Mouse (Mus musculus) left cerebral cortex, postnatal 14 days (tissue): ENCODE results near the gene Nfasc. TPM values are rescaled to one million over a fixed set of nuclear protein-coding genes. Genes with fewer than 3 reads are reported as not detected.
A peak's percentile ranks its signal among the peaks of the same experiment; 100 is the strongest.

Experiments
- DNase-seq, 2 experiments: peaks; one replicate each; pipeline ENCODE4 v3.0.0; 2021 to 2022; ENCODE audit warnings: low spot score in 2 of 2, mixed read lengths in 1 of 2
- intact Hi-C: fragments of 180-260 bp; cut with DNase I; formaldehyde crosslinking; loops from one replicate; pipeline ENCODE4 v1.15.1; 2025
- total RNA-seq, 2 experiments: library from RNA; stranded (reverse); gene quantifications; 2 replicates each; pipeline ENCODE4 v1.2.3; 2021

Gene Nfasc
- total RNA-seq, 2 experiments from 2014 or later: 179 to 195 TPM

DNA sequence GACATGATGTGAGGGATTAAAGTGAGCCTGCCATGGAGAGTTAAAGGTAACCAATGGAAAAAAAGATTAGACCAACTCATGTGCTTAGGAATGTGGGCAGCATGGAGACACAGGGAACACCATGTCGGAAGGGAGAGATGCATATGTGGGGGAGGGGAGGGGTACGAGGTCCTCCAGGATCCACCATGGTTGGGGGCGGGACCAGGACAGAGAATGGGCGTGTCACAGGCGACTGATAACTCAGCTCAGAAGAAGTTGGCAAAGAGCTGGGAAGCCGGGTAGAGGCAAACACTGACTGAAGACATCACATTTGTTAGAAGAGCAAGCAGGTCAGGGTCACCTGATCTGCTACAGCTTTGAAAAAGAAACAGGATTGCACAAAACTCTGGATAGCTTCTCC is 176.7 kb downstream of the Nfasc start:
- no peak for DNase-seq
- intact Hi-C loops: no loop called here

- no peak for DNase-seq
- intact Hi-C loops: no loop called here
Observed at GRCm38 (mm10) chr1:132562337-132562795, 179.2 kb downstream of the Nfasc start.

- intact Hi-C loops: no loop called here
- DNase-seq: no peak
Observed at GRCm38 (mm10) chr1:132560907-132561700, 180.5 kb downstream of the Nfasc start.

DNA sequence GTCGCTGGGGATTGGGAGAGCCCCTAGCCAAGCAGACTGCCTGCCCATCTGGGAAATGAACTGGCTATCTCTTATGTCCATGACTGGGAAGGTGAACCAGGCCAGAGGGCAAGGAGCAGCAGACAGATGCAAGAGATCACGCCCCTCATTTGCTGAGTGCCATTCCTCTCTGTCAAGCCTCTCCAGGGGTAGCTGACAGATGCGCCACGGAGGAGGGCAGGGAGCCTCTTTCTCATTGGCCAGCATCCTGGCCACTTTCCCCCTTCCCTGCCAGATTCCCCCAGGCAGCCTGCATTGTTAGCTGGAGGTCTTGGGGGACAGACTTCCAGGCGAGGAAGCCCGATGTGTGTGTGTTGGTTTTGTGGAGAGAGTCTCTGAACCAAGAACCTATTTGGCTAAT is 182.6 kb downstream of the Nfasc start:
- intact Hi-C loops: no loop called here
- no peak for DNase-seq

- peak; percentile 53 to 63 for DNase-seq
- intact Hi-C loops: no loop called here
Observed at GRCm38 (mm10) chr1:132557901-132558631, 183.5 kb downstream of the Nfasc start.

- intact Hi-C loops: no loop called here
Observed at GRCm38 (mm10) chr1:132543789-132544188, 197.8 kb downstream of the Nfasc start.

GRCm38 (mm10) chr1:132542762-132543306 is 198.8 kb downstream of the Nfasc start, which contains the start of gene Cntn2:
Gene Cntn2 (minus strand): TSS chr1:132543256.
- intact Hi-C loops: no loop called here
- DNase-seq: peak; percentile 75

More at GRCm38 (mm10) chr1:132543789-132544188, 197.8 kb downstream of the Nfasc start:
- DNase-seq: no peak

DNA sequence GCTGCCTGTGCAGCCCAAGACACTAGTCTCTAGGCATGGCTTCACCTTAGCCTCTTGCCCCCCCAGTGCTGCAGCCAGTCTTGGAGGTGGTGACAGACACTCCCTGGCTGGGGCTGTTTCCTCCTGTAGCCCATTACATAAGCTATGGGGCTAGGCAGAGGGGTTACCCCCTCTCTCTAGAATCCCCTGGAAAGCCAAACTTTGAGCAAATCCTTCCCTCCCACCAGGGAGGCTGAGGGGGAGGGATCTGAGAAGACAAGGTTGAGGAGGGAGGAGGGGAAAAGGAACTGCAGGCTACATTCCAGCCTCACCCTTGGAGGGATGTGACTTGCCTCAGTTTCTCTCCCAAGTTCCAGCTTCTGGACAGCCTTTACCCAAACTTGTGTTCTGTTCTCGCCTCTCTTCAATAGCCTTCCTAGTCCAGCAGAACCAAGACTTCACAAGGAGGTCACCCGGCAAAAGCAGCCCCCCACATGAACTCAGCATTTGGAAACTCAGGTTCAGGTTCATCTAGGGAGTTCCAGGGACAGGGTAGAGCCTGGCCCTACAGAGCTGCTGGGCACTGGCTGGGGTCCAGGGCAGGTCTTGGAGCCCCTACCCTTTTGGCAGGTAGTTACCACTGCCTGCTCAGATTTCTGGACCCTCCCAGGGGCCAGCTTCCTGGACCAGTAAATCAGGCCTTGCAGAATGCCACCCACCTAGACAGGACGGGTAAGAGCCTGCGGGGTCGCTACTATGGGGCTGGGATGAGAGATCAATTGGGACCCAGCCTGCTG is 199.6 kb downstream of the Nfasc start:
- intact Hi-C loops: no loop called here

DNA sequence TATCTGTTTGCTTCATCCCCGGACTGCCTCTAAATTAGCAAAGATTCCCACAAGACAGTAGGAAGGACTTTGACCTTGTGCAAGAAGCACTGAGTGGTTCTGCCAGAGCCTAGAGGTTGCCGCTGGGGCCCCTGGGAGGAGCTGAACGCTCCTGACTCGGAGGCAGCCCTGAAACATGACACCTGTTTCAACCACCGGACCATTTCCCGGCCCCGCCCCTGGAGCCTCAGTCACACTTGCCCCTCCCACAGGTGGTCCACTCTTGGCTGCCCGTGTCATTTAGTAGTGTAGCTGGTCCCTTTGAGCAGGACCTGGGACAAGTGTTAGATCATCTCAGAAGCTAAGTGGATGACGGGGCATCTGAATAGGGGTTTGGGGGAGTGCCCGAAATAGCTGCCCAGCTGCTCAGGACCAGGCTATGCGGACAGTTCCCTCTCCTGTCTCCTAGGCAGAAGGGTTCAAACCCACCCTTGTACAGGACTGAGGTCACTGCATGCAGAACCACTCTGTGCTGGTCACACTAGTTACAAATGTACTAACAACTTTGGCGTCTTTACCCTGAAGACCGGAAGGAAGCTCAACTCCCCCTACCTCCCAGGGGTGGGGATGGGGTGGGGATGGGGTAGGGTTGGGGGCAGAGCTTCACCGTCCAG is 200.3 kb downstream of the Nfasc start:
- DNase-seq: no peak
- intact Hi-C loops: no loop called here

More for the DNA sequence above, 199.6 kb downstream of the Nfasc start:
- no peak for DNase-seq

DNA sequence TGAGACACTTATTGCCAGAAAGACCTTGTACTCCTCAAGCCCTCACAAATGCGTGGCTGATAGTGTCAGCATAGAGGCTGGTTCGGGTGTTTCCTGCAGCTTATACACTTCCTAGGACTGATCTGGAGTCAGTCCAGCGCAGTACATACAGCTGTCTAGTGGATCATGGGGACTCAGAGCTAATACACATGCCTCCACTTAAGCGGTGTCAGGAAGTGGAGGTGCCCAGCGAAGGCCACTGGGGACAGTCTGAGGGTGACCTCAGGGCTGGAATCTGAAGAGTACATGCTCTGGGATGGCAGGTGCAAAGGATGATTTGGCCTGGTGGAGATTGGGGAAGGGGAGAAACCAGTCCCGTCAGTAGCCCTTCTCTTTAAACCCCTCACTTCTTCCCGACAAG is 200.9 kb downstream of the Nfasc start:
- intact Hi-C loops: no loop called here
- DNase-seq: no peak

DNA sequence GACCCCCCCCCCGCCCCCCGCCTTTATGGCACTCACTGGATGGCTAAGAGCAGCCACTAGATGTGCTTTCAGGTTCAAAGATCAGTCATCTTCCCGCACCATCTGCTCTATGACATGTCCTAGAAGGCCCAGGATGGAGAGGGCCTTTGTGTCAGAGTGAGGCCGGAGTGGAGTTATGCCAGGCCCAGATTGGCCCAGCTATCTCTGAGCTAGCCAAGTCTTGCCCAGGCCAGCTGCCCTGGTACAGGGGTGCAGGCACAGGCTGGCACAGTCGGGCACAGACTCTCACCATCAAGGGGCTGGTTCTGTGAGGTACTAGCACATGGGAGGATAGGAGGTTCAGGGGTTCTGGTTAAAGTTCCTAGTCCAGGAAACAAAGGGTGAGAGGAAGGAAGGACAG is 203.9 kb downstream of the Nfasc start:
- intact Hi-C loops: no loop called here
- no peak for DNase-seq

GRCm38 (mm10) chr1:132536416-132536815 is 205.2 kb downstream of the Nfasc start:
- DNase-seq: no peak
- intact Hi-C loops: no loop called here

- no peak for DNase-seq
- intact Hi-C loops: no loop called here
Observed at GRCm38 (mm10) chr1:132535541-132535940, 206.1 kb downstream of the Nfasc start.

DNA sequence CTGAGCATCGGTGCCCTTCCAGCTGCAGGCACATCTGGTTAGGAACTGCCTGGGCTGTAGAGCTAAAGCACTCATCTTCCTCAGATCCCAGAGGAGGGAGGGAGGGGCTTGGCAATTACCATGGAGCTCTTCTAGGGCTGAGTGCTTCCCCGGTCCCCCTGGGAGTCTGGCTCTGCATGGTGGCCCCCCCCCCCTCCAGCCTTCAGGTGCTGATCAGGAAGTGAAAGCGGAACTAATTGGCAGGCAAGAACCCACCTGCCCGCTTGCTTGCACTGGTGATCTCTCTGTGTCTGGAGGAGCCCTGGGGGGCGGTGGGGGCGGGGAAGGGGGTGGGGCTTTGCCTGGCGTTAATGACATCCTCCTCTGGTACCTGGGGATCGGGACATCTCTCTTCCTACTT is 207.8 kb downstream of the Nfasc start:
- intact Hi-C loops: no loop called here
- no peak for DNase-seq

DNA sequence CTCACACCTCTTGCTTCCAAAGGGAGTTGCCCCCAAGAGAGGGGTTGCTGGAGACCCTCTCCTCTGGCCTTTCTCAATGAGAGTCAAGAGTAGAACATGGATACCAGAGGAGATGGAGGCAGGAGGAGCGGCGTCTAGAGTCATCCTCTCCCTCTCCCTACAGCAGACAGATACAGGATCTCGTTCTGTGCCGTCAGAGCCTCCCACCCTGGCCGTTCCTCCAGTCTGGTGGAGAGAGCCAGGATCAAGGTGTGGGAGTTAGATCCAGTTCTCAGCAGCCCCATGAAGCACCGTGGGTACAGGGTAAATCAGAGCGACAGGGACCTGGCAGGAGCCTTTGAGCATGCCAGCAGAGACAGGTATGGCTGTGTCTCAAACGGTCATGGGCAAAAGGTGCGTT is 209.1 kb downstream of the Nfasc start:
- no peak for DNase-seq
- intact Hi-C loops: no loop called here

- intact Hi-C loops: no loop called here
- no peak for DNase-seq
Observed at GRCm38 (mm10) chr1:132530631-132531191, 210.9 kb downstream of the Nfasc start.

- intact Hi-C loops: loop anchor here (10.0 kb wide), 1 partner anchor 216 kb away; the partner anchor contains the start of gene Nfasc
Observed at GRCm38 (mm10) chr1:132528647-132529334, 212.8 kb downstream of the Nfasc start.

DNA sequence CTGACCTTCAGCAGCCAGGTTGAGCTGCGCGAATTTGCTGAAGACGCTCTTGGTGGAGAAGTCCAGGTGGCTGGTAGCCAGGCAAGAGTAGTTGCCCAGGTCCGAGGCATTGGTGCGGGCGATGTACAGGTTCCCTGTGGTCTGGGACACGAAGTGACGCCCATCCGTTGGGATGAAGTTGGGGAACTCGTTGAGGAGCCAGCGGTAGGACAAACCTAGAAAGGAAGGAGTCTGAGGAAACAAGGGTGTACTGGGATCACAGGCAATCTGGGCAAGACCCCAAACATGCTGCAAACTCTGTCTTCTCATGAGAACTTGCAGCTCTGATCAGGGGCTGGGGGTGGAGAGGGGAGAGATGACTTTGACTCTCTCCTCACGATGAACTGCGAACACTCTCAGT is 213.5 kb downstream of the Nfasc start:
- DNase-seq: no peak
- intact Hi-C loops: loop anchor here (10.0 kb wide), 1 partner anchor 217 kb away; the partner anchor contains the start of gene Nfasc

More at GRCm38 (mm10) chr1:132528647-132529334, 212.8 kb downstream of the Nfasc start:
- DNase-seq: no peak
